Mouse (Mus musculus) kidney, embryonic 14.5 days (tissue): ENCODE measurements around the gene Zfyve21. TPM values are rescaled to one million over a fixed set of nuclear protein-coding genes. Genes with fewer than 3 reads are reported as not detected.

Source experiments
- ATAC-seq: fragments of 200-750 bp; cut with Nextera tagmentation; 2 replicates; pipeline ENCODE4 v1.8.0; 2017; ENCODE audit warnings: moderate number of reproducible peaks, mild to moderate bottlenecking, moderate TSS enrichment, moderate library complexity; ENCODE audit not compliant: low FRiP score, low TSS enrichment
- H3K27ac ChIP-seq: fragments of 300-500 bp; sonication (generic); 2 replicates; pipeline ENCODE4 v1.5.1; 2014; ENCODE audit warnings: low read depth, mild to moderate bottlenecking, low read length, moderate library complexity, mixed read lengths
- H3K27me3 ChIP-seq: fragments of 300-500 bp; sonication (generic); 2 replicates; pipeline ENCODE4 v1.6.1; 2014; ENCODE audit warnings: mild to moderate bottlenecking, low read length; ENCODE audit not compliant: control insufficient read depth, insufficient read depth
- H3K36me3 ChIP-seq: fragments of 300-500 bp; sonication (generic); 2 replicates; pipeline ENCODE4 v1.6.1; 2014; ENCODE audit warnings: low read length, mixed read lengths; ENCODE audit not compliant: control insufficient read depth, insufficient read depth
- H3K4me1 ChIP-seq: fragments of 300-500 bp; sonication (generic); 2 replicates; pipeline ENCODE4 v1.6.1; 2014; ENCODE audit warnings: low read length, mixed read lengths; ENCODE audit not compliant: control insufficient read depth, insufficient read depth
- H3K4me2 ChIP-seq: fragments of 300-500 bp; sonication (generic); replicated peaks from 2 replicates; pipeline ENCODE4 v1.6.1; 2014; ENCODE audit warnings: low read depth, mild to moderate bottlenecking, low read length
- H3K4me3 ChIP-seq: fragments of 300-500 bp; sonication (generic); 2 replicates; pipeline ENCODE4 v1.5.1; 2014; ENCODE audit warnings: mild to moderate bottlenecking, low read length
- H3K9ac ChIP-seq: fragments of 300-500 bp; sonication (generic); 2 replicates; pipeline ENCODE4 v1.6.1; 2014; ENCODE audit warnings: low read depth, mild to moderate bottlenecking, low read length, moderate library complexity
- H3K9me3 ChIP-seq: fragments of 300-500 bp; sonication (generic); 2 replicates; pipeline ENCODE4 v1.6.1; 2016; ENCODE audit warnings: low read length; ENCODE audit not compliant: control insufficient read depth
- WGBS: fragments of 180-500 bp; shearing (Covaris S2); extraction: QIAGEN DNeasy Blood & Tissue Kit; methylation state at CpG from one replicate; pipeline ENCODE4 v1.1.7; 2014; 5-methylcytosine and 5-hydroxymethylcytosine counted together
- polyA plus RNA-seq: library from polyadenylated mRNA; unstranded; fragments of >200 nt; fragmentation: Nextera tagmentation; extraction: Ambion mirVana; gene quantifications from 2 replicates; pipeline ENCODE4 v1.2.1, GENCODE M21; 2014

The Zfyve21 gene
- polyA plus RNA-seq, 1 experiment from 2014 or later: 110 TPM

DNA sequence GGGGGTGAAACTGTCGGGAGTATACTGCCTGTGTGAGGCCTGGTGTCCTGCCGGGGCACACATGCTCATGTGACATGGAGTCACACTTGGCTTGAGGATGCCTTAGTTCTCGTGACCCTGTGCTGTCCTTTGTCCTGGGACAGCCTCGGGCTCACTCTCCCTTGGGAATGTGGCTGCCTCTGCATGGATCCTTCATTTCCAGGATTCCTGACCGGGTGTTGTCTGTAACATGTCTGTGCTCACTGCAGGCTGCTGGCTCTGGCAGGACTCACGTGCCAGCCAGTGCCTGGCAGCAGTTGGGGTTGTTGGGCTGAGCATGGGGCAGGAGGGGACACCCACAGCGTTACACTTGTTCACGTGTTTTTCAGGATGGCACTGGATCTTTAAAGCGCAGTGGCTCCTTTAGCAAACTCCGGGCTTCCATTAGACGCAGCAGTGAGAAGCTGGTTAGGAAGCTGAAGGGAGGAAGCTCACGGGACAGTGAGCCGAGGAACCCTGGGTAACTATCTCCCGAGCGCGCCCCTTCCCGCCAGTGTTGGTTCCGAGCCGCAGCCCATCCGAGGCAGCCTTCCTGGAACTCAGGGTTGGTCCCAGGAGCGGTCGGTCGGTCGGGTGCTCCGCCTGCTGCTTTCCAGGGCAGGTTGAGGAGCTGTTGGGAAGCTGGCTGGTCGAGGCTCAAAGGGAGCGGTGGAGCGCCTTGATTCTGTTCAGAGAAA, 18.6 kb upstream of the Zfyve21 start:
- no peak overlapping the region for H3K9ac ChIP-seq
- 90% methylated on average over 28 of the region's 28 CpGs for WGBS
- H3K9me3 ChIP-seq: no peaks in the 10 kb centered on the region
- no peak for ATAC-seq
- peaks cover 85% of the 10 kb centered on the region for H3K36me3 ChIP-seq
- H3K4me3 ChIP-seq: no peak overlapping the region
- H3K27me3 ChIP-seq: no peaks in the 10 kb centered on the region
- H3K4me1 ChIP-seq: no peaks in the 10 kb centered on the region
- H3K4me2 ChIP-seq: no peak overlapping the region
- no peak overlapping the region for H3K27ac ChIP-seq

DNA sequence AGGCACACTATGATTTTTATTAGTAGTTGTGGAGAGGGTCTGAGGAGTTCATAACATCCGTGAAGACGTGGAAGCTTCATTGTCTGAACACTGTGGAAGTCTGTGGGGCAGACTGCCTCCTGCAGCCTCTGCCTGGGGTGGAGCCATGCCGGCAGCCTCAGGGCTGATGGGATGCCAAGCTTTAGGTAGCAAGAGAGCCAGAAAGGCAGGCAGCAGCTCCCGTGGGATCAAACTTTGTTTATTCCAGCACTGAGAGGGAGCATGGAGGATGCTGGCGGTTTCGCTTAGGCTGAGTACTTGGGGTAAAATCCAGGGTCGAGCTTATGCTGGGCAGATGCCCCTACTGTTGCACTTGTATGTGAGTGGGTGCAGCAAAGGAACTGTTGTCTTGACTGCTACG, 16.7 kb upstream of the Zfyve21 start:
- no peaks in the 10 kb centered on the region for H3K27me3 ChIP-seq

DNA sequence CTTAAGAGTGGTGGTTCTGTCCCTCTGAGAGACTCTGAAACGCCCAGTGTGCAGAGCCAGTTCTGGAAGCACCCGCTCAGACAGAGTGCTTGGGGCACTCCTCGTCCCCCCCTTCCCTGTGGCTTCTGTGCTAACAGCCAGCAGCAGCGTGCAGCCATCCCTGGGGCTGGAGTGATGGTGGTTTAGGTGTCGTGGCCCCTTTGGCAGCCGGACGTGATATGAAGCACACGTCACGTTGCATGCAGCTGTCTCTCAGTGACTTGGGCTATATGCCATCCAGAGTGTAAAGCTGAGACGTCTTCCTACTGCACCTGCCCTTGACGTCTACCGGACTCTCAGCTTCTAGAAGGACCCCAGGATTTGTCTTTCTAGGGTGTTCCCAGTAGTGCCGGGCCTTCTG, 15.5 kb upstream of the Zfyve21 start:
- H3K4me1 ChIP-seq: no peaks in the 10 kb centered on the region

More for the DNA sequence above, 16.7 kb upstream of the Zfyve21 start:
- WGBS: 89% methylated on average over 8 of the region's 8 CpGs
- H3K27ac ChIP-seq: no peak overlapping the region
- no peak for ATAC-seq
- H3K36me3 ChIP-seq: peaks cover 81% of the 10 kb centered on the region
- H3K9me3 ChIP-seq: no peaks in the 10 kb centered on the region
- no peak overlapping the region for H3K9ac ChIP-seq
- no peak overlapping the region for H3K4me3 ChIP-seq
- no peak overlapping the region for H3K4me2 ChIP-seq
- H3K4me1 ChIP-seq: no peaks in the 10 kb centered on the region

DNA sequence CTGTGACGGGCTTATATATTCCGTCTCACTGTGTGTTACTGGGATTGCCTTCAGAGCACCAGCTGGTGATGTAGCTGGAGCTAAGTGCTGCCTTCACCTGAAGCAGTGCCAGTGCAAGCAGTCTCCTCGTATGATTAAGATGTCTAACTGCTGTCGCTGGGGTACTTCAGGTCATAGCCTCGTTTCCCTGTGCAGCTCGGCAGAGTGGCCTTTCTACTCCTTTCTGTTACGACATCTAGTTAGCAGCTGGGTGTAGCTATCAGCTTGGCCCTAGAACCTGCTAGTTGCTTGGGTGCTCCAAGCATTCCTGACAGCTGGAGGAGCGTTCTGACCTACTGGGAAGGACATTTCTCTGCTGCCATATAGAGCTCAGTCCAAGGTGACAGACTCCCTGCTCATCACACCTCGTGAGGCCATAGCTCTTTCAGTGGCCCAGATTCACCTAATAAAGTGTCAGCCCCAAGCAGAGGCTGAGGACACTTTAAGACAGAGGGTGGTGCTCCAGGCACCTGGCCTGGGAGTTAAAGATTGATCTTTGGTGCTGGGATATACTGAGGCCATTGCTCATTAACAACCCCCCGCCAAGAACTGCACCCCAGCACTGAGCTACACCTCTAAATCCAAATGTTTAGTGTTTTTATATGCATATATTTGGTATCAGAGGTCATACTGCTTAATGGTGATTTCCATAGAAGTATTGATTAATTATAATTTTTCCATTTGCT, 13.3 kb upstream of the Zfyve21 start:
- H3K27ac ChIP-seq: no peak overlapping the region
- WGBS: 72% methylated on average over 10 of the region's 10 CpGs
- no peak overlapping the region for H3K4me3 ChIP-seq
- H3K9me3 ChIP-seq: no peaks in the 10 kb centered on the region
- peaks cover 80% of the 10 kb centered on the region for H3K36me3 ChIP-seq
- no peaks in the 10 kb centered on the region for H3K4me1 ChIP-seq
- ATAC-seq: no peak
- no peak overlapping the region for H3K4me2 ChIP-seq
- H3K27me3 ChIP-seq: no peaks in the 10 kb centered on the region
- no peak overlapping the region for H3K9ac ChIP-seq

More for the DNA sequence above, 15.5 kb upstream of the Zfyve21 start:
- no peaks in the 10 kb centered on the region for H3K9me3 ChIP-seq
- ATAC-seq: no peak
- no peak overlapping the region for H3K4me2 ChIP-seq
- no peak overlapping the region for H3K4me3 ChIP-seq
- 94% methylated on average over 13 of the region's 13 CpGs for WGBS
- H3K36me3 ChIP-seq: peaks cover 82% of the 10 kb centered on the region
- no peak overlapping the region for H3K27ac ChIP-seq
- H3K9ac ChIP-seq: no peak overlapping the region
- H3K27me3 ChIP-seq: no peaks in the 10 kb centered on the region

DNA sequence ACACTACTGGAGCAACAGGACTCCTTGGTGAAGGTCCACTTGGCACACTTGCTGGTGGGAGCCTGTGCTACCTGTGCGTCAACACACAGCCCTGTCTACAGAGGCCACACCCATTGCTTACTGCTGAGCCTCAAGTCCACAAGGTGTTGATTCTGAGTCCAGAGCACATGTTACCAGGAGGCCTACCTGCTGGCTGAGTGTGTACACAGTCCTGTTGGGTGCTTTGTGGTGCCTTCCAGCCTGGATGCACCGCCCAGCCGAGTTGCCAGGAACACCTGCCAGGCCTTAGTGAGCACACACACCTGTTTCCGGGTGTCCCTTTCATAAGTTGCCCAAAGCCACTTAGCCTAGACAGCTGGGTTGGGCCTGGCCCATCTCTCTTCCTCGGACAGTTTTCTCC, 10.4 kb upstream of the Zfyve21 start:
- Histone ChIP-seq H3K9me3 (no peaks in the 10 kb centered on the region), H3K36me3 (peaks cover 86% of the 10 kb centered on the region), H3K4me1 (no peaks in the 10 kb centered on the region), H3K27me3 (no peaks in the 10 kb centered on the region), H3K4me3 (no peak overlapping the region), H3K9ac (no peak overlapping the region), H3K4me2 (no peak overlapping the region), H3K27ac (no peak overlapping the region)
- WGBS: 93% methylated on average over 5 of the region's 5 CpGs
- ATAC-seq: no peak

DNA sequence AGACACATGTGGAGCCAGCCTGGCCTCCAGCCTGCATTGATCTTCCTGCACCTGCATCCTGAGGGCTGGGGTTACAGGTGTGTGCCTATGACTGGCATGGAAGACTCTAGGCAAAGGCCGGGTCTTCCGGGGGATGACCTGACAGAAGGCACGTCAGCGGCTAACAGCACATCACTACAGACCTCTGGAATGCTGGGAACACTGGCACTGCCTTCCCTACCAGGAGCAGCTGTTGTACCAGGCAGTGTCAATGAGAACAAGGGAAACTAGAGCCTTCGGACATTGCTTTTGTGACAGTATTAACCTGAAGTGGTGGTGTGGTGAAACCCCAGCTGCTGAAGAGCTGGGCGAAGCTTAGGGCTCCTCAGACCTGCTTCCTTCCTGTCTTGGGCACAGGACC, 5.2 kb upstream of the Zfyve21 start:
- Histone ChIP-seq H3K27me3 (no peaks in the 10 kb centered on the region), H3K4me1 (peaks cover 17% of the 10 kb centered on the region), H3K36me3 (peaks cover 57% of the 10 kb centered on the region), H3K9me3 (no peaks in the 10 kb centered on the region), H3K4me3 (no peak overlapping the region), H3K27ac (no peak overlapping the region), H3K9ac (no peak overlapping the region), H3K4me2 (no peak overlapping the region)
- WGBS: 91% methylated on average over 6 of the region's 6 CpGs
- no peak for ATAC-seq

DNA sequence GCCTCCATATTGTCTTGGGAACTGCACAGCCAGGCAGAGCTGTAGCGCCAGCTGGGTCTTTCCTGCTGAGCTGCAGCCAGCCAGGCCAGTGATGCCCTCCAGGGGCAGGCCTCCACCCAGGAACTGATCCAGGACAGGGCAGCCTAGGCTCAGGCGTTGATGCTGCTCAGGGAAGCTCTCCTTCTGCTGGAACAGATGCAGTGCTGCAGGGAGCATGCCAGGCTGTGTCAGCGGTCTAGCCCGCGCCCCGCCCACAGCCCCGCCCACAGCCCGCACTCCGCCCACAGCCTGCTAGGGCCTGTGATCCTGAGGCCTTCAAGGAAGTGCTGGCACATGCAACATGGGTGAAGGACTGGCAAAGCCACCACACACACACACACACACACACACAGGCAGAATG, 4.2 kb upstream of the Zfyve21 start:
- Histone ChIP-seq H3K36me3 (peaks cover 49% of the 10 kb centered on the region), H3K9ac (no peak overlapping the region; the same call in 1 of the 2 replicates), H3K27me3 (no peaks in the 10 kb centered on the region), H3K27ac (no peak overlapping the region), H3K4me3 (no peak overlapping the region), H3K9me3 (no peaks in the 10 kb centered on the region), H3K4me1 (peaks cover 17% of the 10 kb centered on the region), H3K4me2 (0 out of 2 replicates have a peak overlapping the region, but pooled peaks have one; percentile 12)
- WGBS: 2% methylated on average over 9 of the region's 9 CpGs
- peak; percentile 25 for ATAC-seq

DNA sequence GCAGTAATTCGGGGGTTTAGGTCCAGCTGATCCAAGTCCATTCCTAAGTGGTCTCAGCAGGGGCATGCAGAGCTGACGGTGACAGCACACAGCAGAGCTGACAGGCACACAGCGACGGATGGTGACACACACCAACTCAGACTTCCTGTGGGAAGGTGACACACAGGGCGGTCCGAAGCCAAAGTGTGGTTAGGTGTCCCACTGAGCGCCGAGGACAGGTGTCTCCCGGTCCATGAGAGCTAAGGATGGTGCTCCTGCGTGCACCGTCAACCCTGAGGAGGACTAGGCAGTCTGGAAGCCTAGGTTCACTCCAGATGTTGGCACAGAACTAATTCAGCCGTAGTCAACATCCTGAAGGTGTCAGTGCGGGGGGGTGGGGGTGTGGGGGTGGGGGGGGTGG, 1.9 kb upstream of the Zfyve21 start:
- no peak overlapping the region for H3K27ac ChIP-seq
- peaks cover 36% of the 10 kb centered on the region for H3K4me1 ChIP-seq
- peaks cover 28% of the 10 kb centered on the region for H3K36me3 ChIP-seq
- H3K9me3 ChIP-seq: no peaks in the 10 kb centered on the region
- no peak for ATAC-seq
- H3K4me3 ChIP-seq: no peak overlapping the region
- WGBS: 86% methylated on average over 12 of the region's 13 CpGs
- no peaks in the 10 kb centered on the region for H3K27me3 ChIP-seq
- no peak overlapping the region for H3K4me2 ChIP-seq
- no peak overlapping the region for H3K9ac ChIP-seq

DNA sequence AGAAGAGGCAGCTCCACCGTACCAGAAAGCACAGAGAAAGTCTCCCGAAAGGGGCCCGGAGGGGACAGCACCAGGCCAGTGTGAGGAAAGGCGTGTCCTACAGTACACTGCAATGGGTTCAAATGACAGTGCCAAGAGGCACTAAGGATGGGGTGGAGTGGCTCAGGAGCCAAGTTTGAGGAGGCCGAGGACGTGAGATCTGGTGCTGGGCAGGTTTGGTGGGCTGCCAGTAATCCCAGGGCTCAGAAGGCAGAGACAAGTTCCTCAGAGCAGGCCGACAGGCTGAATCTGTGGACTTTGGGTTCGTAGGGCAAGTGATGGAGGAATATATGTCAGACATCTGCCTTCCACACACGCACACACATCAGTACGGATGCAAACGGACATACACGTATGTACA, 1.4 kb upstream of the Zfyve21 start:
- no peaks in the 10 kb centered on the region for H3K27me3 ChIP-seq
- no peak for ATAC-seq
- peaks cover 38% of the 10 kb centered on the region for H3K4me1 ChIP-seq
- H3K4me2 ChIP-seq: peak overlapping the region; percentile 50
- H3K27ac ChIP-seq: no peak overlapping the region
- H3K9ac ChIP-seq: peak overlapping the region; percentile 65; the same call in 1 of the 2 replicates
- 64% methylated on average over 12 of the region's 12 CpGs for WGBS
- peak overlapping the region; percentile 60 for H3K4me3 ChIP-seq
- peaks cover 24% of the 10 kb centered on the region for H3K36me3 ChIP-seq
- H3K9me3 ChIP-seq: no peaks in the 10 kb centered on the region
